In the genomic region with DNA sequence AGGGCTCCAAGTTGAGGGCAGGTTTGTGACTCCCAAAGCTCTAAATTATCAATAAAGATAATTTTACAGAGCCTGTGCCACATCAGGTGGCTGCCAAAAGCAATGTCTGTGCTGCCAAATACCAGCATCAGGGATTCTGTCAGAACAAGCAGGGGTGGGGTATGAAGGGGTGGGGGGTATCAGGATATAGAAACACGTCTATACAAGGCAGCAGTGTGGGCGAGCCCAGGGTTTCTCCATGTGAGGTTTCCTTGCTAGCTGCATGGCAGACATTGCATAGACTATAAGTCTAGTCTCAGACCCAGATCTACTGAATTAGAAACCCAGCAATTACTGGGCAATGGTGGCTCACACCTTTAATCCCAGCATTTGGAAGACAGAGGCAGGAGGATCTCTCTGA, we compare ENCODE assay signal across 16 mouse cellular contexts. TPM values are rescaled to one million over a fixed set of nuclear protein-coding genes. Genes with fewer than 3 reads are reported as not detected.
"Had no signal": no experiment of that assay in that cellular context is flagged by ENCODE, and none has a peak within 500 bp of the region (broad histone marks: within the 10 kb centered on the region; RNA-seq: fewer than 3 reads in every experiment).

No protein-coding gene starts in this region.

- ATAC-seq: hindbrain, embryonic 16.5 days; inflammation-experienced regulatory T-cells, adult 6 months; intestine, embryonic 15.5 days; intestine, postnatal 0 days had no signal

- DNase-seq: gastrocnemius, postnatal 10 days; gastrocnemius, postnatal 25 days; heart, adult 2 months; heart, postnatal 4 days; kidney, adult 18-20 months; kidney, adult 8-10 months; kidney, postnatal 10 days; kidney, postnatal 25 days; kidney, postnatal 4 days; liver; liver, embryonic 13.5 days had no signal

RNA-seq across cellular contexts. Expression of a gene that starts 41.3 kb away (rescaled TPM):
- total RNA-seq: granulocyte monocyte progenitor cell, adult 5-6 weeks had no signal
